ENCODE assay signal across 18 mouse cellular contexts in the genomic region with DNA sequence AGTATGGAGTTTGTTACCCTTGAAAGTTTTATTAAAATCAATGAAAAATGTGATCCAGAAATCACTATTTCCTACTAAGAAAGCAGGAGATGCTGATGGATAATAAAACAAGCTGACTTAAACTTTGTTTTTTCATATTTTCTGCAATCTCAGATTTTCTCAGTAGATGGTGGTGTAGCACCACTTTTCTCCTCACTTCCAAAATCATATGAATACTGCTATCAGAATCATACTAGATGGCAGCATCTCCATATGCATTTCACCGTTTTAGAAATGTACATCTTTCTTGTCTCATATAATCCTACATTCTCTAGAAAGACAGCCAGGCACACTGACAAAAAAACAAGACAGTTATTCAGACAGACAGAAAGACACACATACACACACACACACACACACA.
DNase-seq lines count a peak whose midpoint lies in the region; ATAC-seq and TF ChIP-seq lines count a peak whose summit lies in the region.
"Had no signal": no experiment of that assay in that cellular context is flagged by ENCODE, and none has a peak within 500 bp of the region (broad histone marks: within the 10 kb centered on the region; RNA-seq: fewer than 3 reads in every experiment).

No protein-coding gene starts in this region.

- no peaks in the 10 kb centered on the region for H3K4me1 ChIP-seq in forebrain, postnatal 0 days (ENCODE audit: insufficient read depth)
- H3K4me1 ChIP-seq in forebrain, embryonic 13.5 days: no peaks in the 10 kb centered on the region
- no peaks in the 10 kb centered on the region for H3K4me1 ChIP-seq in midbrain, postnatal 0 days (ENCODE audit: insufficient read depth, low read length)
- H3K4me1 ChIP-seq in midbrain, embryonic 11.5 days (ENCODE audit: control insufficient read depth, insufficient read depth, low read length): no peaks in the 10 kb centered on the region
- no peaks in the 10 kb centered on the region for H3K4me1 ChIP-seq in neural tube, embryonic 15.5 days
- H3K4me1 ChIP-seq: heart, embryonic 13.5 days; hindbrain, embryonic 12.5 days; liver, embryonic 12.5 days; midbrain, embryonic 12.5 days had no signal

- H3K27ac ChIP-seq in forebrain, postnatal 0 days (ENCODE audit: low read depth, low read length): no peak overlapping the region
- H3K27ac ChIP-seq in forebrain, embryonic 13.5 days: no peak overlapping the region
- H3K27ac ChIP-seq in layer of hippocampus, adult 2 months: no peak overlapping the region
- H3K27ac ChIP-seq in midbrain, postnatal 0 days (ENCODE audit: low read depth, low read length): no peak overlapping the region
- H3K27ac ChIP-seq in midbrain, embryonic 11.5 days (ENCODE audit: low read depth, low read length): no peak overlapping the region
- H3K27ac ChIP-seq in neural tube, embryonic 15.5 days (replicated peaks): no peak overlapping the region
- H3K27ac ChIP-seq: heart, embryonic 13.5 days; hindbrain, embryonic 12.5 days; liver, embryonic 12.5 days; midbrain, embryonic 12.5 days had no signal

- 39% methylated on average over 1 of the region's 1 CpGs for WGBS in forebrain, postnatal 0 days
- 68% methylated on average over 1 of the region's 1 CpGs for WGBS in forebrain, embryonic 13.5 days
- 33% methylated on average over 1 of the region's 1 CpGs for WGBS in midbrain, postnatal 0 days
- WGBS in midbrain, embryonic 11.5 days: 74% methylated on average over 1 of the region's 1 CpGs
- 48% methylated on average over 1 of the region's 1 CpGs for WGBS in neural tube, embryonic 15.5 days

- H3K9ac ChIP-seq in forebrain, postnatal 0 days: no peak overlapping the region
- no peak overlapping the region for H3K9ac ChIP-seq in forebrain, embryonic 13.5 days
- H3K9ac ChIP-seq in midbrain, postnatal 0 days (replicated peaks; ENCODE audit: low read length, poor library complexity, severe bottlenecking): no peak overlapping the region
- H3K9ac ChIP-seq in midbrain, embryonic 11.5 days (ENCODE audit: low read length): no peak overlapping the region
- H3K9ac ChIP-seq in neural tube, embryonic 15.5 days (replicated peaks): no peak overlapping the region
- H3K9ac ChIP-seq: heart, embryonic 13.5 days; hindbrain, embryonic 12.5 days; liver, embryonic 12.5 days; midbrain, embryonic 12.5 days had no signal

- no peaks in the 10 kb centered on the region for H3K27me3 ChIP-seq in forebrain, postnatal 0 days (ENCODE audit: insufficient read depth, low read length)
- no peaks in the 10 kb centered on the region for H3K27me3 ChIP-seq in forebrain, embryonic 13.5 days
- no peaks in the 10 kb centered on the region for H3K27me3 ChIP-seq in midbrain, postnatal 0 days (ENCODE audit: insufficient read depth, low read length)
- no peaks in the 10 kb centered on the region for H3K27me3 ChIP-seq in midbrain, embryonic 11.5 days (ENCODE audit: control insufficient read depth, insufficient read depth, low read length)
- H3K27me3 ChIP-seq in neural tube, embryonic 15.5 days (replicated peaks): no peaks in the 10 kb centered on the region
- H3K27me3 ChIP-seq: heart, embryonic 13.5 days; hindbrain, embryonic 12.5 days; liver, embryonic 12.5 days; midbrain, embryonic 12.5 days had no signal

- peak; percentile 67 for TF ChIP-seq CTCF in forebrain, postnatal 0 days (IDR thresholded peaks at IDR 0.05; ENCODE audit: low read depth)
- TF ChIP-seq CTCF in layer of hippocampus, adult 2 months (conservative IDR thresholded peaks at IDR 0.05): peak; percentile 73
- TF ChIP-seq CTCF in midbrain, postnatal 0 days (IDR thresholded peaks at IDR 0.05): peak; percentile 81

- DNase-seq in forebrain, postnatal 0 days: peak; percentile 59
- DNase-seq in layer of hippocampus, adult 2 months (ENCODE audit: low spot score in 2 of 2): peak in 1 of 2 experiments; percentile 13
- DNase-seq in layer of hippocampus, postnatal 25 days (ENCODE audit: extremely low spot score in 1 of 2, low spot score in 1 of 2): no peak
- peak; percentile 45 for DNase-seq in midbrain, postnatal 0 days (ENCODE audit: low spot score)
- DNase-seq in midbrain, embryonic 11.5 days (ENCODE audit: low spot score, missing footprints): no peak
- DNase-seq: adrenal gland, adult 2 months; cerebellum, adult 9-10 months; kidney, adult 9 months; lung, postnatal 14 days; right cerebral cortex, postnatal 25 days; thymus, postnatal 4 days had no signal

- H3K4me3 ChIP-seq in forebrain, postnatal 0 days (ENCODE audit: low read depth, low read length): no peak overlapping the region
- H3K4me3 ChIP-seq in forebrain, embryonic 13.5 days: no peak overlapping the region
- no peak overlapping the region for H3K4me3 ChIP-seq in layer of hippocampus, adult 2 months
- H3K4me3 ChIP-seq in midbrain, postnatal 0 days (ENCODE audit: low read depth, low read length): no peak overlapping the region
- no peak overlapping the region for H3K4me3 ChIP-seq in midbrain, embryonic 11.5 days (ENCODE audit: low read depth, low read length)
- H3K4me3 ChIP-seq in neural tube, embryonic 15.5 days (replicated peaks): no peak overlapping the region
- H3K4me3 ChIP-seq: heart, embryonic 13.5 days; hindbrain, embryonic 12.5 days; liver, embryonic 12.5 days; midbrain, embryonic 12.5 days had no signal

- no peaks in the 10 kb centered on the region for H3K9me3 ChIP-seq in forebrain, postnatal 0 days (ENCODE audit: low read length)
- H3K9me3 ChIP-seq in forebrain, embryonic 13.5 days (replicated peaks): no peaks in the 10 kb centered on the region
- H3K9me3 ChIP-seq in midbrain, postnatal 0 days (ENCODE audit: low read length): no peaks in the 10 kb centered on the region
- no peaks in the 10 kb centered on the region for H3K9me3 ChIP-seq in midbrain, embryonic 11.5 days (ENCODE audit: control insufficient read depth, low read length)
- no peaks in the 10 kb centered on the region for H3K9me3 ChIP-seq in neural tube, embryonic 15.5 days (replicated peaks)
- H3K9me3 ChIP-seq: heart, embryonic 13.5 days; hindbrain, embryonic 12.5 days; liver, embryonic 12.5 days; midbrain, embryonic 12.5 days had no signal

- H3K36me3 ChIP-seq in forebrain, postnatal 0 days (ENCODE audit: insufficient read depth): no peaks in the 10 kb centered on the region
- H3K36me3 ChIP-seq in forebrain, embryonic 13.5 days (ENCODE audit: poor library complexity, severe bottlenecking): no peaks in the 10 kb centered on the region
- no peaks in the 10 kb centered on the region for H3K36me3 ChIP-seq in midbrain, postnatal 0 days (ENCODE audit: insufficient read depth, low read length)
- H3K36me3 ChIP-seq in midbrain, embryonic 11.5 days (ENCODE audit: control insufficient read depth, insufficient read depth, low read length): no peaks in the 10 kb centered on the region
- no peaks in the 10 kb centered on the region for H3K36me3 ChIP-seq in neural tube, embryonic 15.5 days
- H3K36me3 ChIP-seq: heart, embryonic 13.5 days; hindbrain, embryonic 12.5 days; liver, embryonic 12.5 days; midbrain, embryonic 12.5 days had no signal

- no peak for ATAC-seq in forebrain, postnatal 0 days
- no peak for ATAC-seq in forebrain, embryonic 13.5 days
- ATAC-seq in midbrain, postnatal 0 days (ENCODE audit: low FRiP score): no peak
- no peak for ATAC-seq in midbrain, embryonic 11.5 days (ENCODE audit: low FRiP score)
- ATAC-seq in neural tube, embryonic 15.5 days (ENCODE audit: low FRiP score): no peak
- no peak for ATAC-seq in inflammation-experienced regulatory T-cells, adult 6 months
- ATAC-seq: liver, embryonic 12.5 days had no signal

- no peak overlapping the region for H3K4me2 ChIP-seq in forebrain, postnatal 0 days (ENCODE audit: low read depth)
- no peak overlapping the region for H3K4me2 ChIP-seq in forebrain, embryonic 13.5 days
- H3K4me2 ChIP-seq in midbrain, postnatal 0 days (ENCODE audit: low read depth, low read length, poor library complexity, severe bottlenecking): no peak overlapping the region
- no peak overlapping the region for H3K4me2 ChIP-seq in midbrain, embryonic 11.5 days
- no peak overlapping the region for H3K4me2 ChIP-seq in neural tube, embryonic 15.5 days
- H3K4me2 ChIP-seq: heart, embryonic 13.5 days; hindbrain, embryonic 12.5 days; liver, embryonic 12.5 days; midbrain, embryonic 12.5 days had no signal

Comparison
In these comparisons a context has a peak if more than half of its experiments do, and no peak if none do; other contexts are left out.
1. DNase-seq: peak in forebrain, postnatal 0 days (single experiment) and midbrain, postnatal 0 days (single experiment); none in layer of hippocampus, postnatal 25 days (0 of 2) and midbrain, embryonic 11.5 days (single experiment).
2. Peak in every context shown above with its lines, with median percentiles within 50 percentile points of each other: CTCF ChIP-seq.